Mouse (Mus musculus) heart, adult 2 months (tissue): ENCODE measurements around the gene Prmt8. TPM values are rescaled to one million over a fixed set of nuclear protein-coding genes. Genes with fewer than 3 reads are reported as not detected.

Source experiments
- DNase-seq, 2 experiments: peaks; one replicate each; pipeline ENCODE4 v3.0.0; 2021
- H3K27ac ChIP-seq: fragments of 200-600 bp; 2 replicates; pipeline ENCODE4 v1.8.1; 2022
- H3K27me3 ChIP-seq: fragments of 200-500 bp; 2 replicates; pipeline ENCODE4 v1.6.1; 2012; ENCODE audit warnings: mild to moderate bottlenecking, low read length, inconsistent platforms, mixed read lengths; ENCODE audit not compliant: control insufficient read depth, insufficient read depth
- H3K36me3 ChIP-seq: fragments of 200-500 bp; 2 replicates; pipeline ENCODE4 v1.6.1; 2012; ENCODE audit warnings: low read length, inconsistent platforms; ENCODE audit not compliant: control insufficient read depth, insufficient read depth
- H3K4me1 ChIP-seq: fragments of 200-500 bp; 2 replicates; pipeline ENCODE4 v1.6.1; 2011; ENCODE audit warnings: low read length; ENCODE audit not compliant: control insufficient read depth, insufficient read depth
- H3K4me3 ChIP-seq: fragments of 200-600 bp; 2 replicates; pipeline ENCODE4 v1.8.1; 2022
- H3K79me2 ChIP-seq: fragments of 200-500 bp; replicated peaks from 2 replicates; pipeline ENCODE4 v1.6.1; 2012; ENCODE audit warnings: mild to moderate bottlenecking, inconsistent platforms, low read length, moderate library complexity, mixed read lengths; ENCODE audit not compliant: control insufficient read depth, insufficient read depth
- H3K9ac ChIP-seq: fragments of 200-500 bp; 2 replicates; pipeline ENCODE4 v1.6.1; 2012; ENCODE audit warnings: low read depth, mild to moderate bottlenecking, control low read depth, inconsistent platforms, low read length, mixed read lengths
- CTCF ChIP-seq: fragments of 200-600 bp; IDR thresholded peaks from 2 replicates; pipeline ENCODE4 v1.8.1; 2022; ENCODE audit warnings: antibody characterized with exemption, mild to moderate bottlenecking, moderate library complexity
- EP300 ChIP-seq: fragments of 200-500 bp; IDR thresholded peaks from 2 replicates; pipeline ENCODE4 v1.6.1; 2011; ENCODE audit warnings: low read depth, low read length, control low read depth; ENCODE audit not compliant: insufficient read depth
- POLR2A ChIP-seq: fragments of 200-500 bp; IDR thresholded peaks from 2 replicates; pipeline ENCODE4 v1.6.1; 2011; ENCODE audit warnings: mild to moderate bottlenecking, low read depth, low read length, control low read depth; ENCODE audit not compliant: insufficient read depth
- WGBS: fragments of 180-500 bp; shearing (Covaris S2); methylation state at CpG from one replicate; pipeline ENCODE4 v1.1.7; 2018; 5-methylcytosine and 5-hydroxymethylcytosine counted together
- intact Hi-C: fragments of 180-260 bp; cut with DNase I; formaldehyde crosslinking; loops from one replicate; pipeline ENCODE4 v1.15.1; 2025
- polyA plus RNA-seq: library from polyadenylated mRNA; depleted of rRNA; stranded (reverse); fragments of >200 nt; gene quantifications from 2 replicates; pipeline ENCODE4 v1.2.3, GENCODE M21; 2012
- total RNA-seq, 2 experiments: library from RNA; stranded (reverse); gene quantifications; 2 replicates each; pipeline ENCODE4 v1.2.3; 2021

Prmt8 gene
- total and polyA plus RNA-seq, 3 experiments, result not detected

GRCm38 (mm10) chr6:127735130-127735981 lies 33.9 kb downstream of the Prmt8 start:
- 59% methylated on average over 13 of the region's 13 CpGs for WGBS
- no peak overlapping the region for H3K4me3 ChIP-seq
- DNase-seq, result no peak
- intact Hi-C loops, result no loop called here
- no peaks in the 10 kb centered on the region for H3K4me1 ChIP-seq
- no peaks in the 10 kb centered on the region for H3K27me3 ChIP-seq
- H3K27ac ChIP-seq, result no peak overlapping the region
- TF ChIP-seq POLR2A, result no peak
- TF ChIP-seq EP300, result no peak
- no peak for TF ChIP-seq CTCF
- H3K36me3 ChIP-seq, result no peaks in the 10 kb centered on the region
- no peak overlapping the region for H3K9ac ChIP-seq
- no peaks in the 10 kb centered on the region for H3K79me2 ChIP-seq

DNA sequence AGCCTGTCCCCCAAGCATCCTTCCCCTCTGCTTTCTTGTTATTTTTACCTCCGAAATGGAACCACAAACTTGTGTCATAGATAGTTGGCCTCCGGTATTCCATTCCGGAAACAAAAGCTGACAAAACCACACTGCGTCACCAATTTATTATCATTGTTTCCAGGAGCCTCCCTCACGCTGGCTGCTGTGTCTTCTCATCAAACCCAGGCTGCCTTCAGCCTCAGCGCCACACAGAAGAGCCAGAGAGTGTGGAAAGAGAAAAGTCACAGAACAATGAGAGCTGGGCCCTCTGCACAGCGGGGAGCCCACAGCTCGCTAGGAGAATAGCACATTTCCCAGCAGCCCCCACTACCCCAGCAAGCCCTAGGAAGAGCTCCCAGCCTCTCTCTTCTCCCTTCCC lies 46.1 kb downstream of the Prmt8 start:
- no peak overlapping the region for H3K27ac ChIP-seq
- H3K9ac ChIP-seq, result no peak overlapping the region
- H3K36me3 ChIP-seq, result no peaks in the 10 kb centered on the region
- TF ChIP-seq EP300, result no peak
- no peak for TF ChIP-seq CTCF
- TF ChIP-seq POLR2A, result no peak
- intact Hi-C loops, result no loop called here
- H3K4me3 ChIP-seq, result no peak overlapping the region
- H3K79me2 ChIP-seq, result no peaks in the 10 kb centered on the region
- H3K27me3 ChIP-seq, result no peaks in the 10 kb centered on the region
- WGBS, result 51% methylated on average over 8 of the region's 8 CpGs
- DNase-seq, result no peak
- H3K4me1 ChIP-seq, result no peaks in the 10 kb centered on the region

DNA sequence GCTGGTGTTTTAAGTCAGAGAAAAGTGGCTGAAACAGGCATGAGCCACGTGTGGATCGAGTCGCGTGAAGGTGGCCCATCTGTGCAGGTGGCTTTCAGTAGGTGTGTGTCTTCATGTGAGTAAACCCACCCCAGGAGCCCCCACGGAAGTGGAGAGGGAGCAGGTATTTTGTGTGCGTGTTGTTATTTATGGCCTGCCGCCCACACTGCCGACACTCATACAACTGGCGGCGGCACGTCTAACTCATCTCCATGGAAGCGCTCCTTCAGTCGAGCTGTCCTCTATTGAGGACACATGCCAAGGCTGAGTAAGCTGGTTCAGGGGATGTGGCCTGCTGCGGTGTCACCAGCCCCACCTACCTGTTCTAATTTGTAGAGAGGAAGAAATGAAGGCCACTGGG lies 49.4 kb downstream of the Prmt8 start:
- DNase-seq, result no peak
- TF ChIP-seq POLR2A (no peak), EP300 (no peak), CTCF (no peak)
- H3K4me3 ChIP-seq, result no peak overlapping the region
- no peaks in the 10 kb centered on the region for H3K36me3 ChIP-seq
- no peak overlapping the region for H3K27ac ChIP-seq
- no peak overlapping the region for H3K9ac ChIP-seq
- H3K27me3 ChIP-seq, result no peaks in the 10 kb centered on the region
- intact Hi-C loops, result no loop called here
- 80% methylated on average over 14 of the region's 14 CpGs for WGBS
- H3K4me1 ChIP-seq, result no peaks in the 10 kb centered on the region; the same call in 1 of the 2 replicates
- no peaks in the 10 kb centered on the region for H3K79me2 ChIP-seq

DNA sequence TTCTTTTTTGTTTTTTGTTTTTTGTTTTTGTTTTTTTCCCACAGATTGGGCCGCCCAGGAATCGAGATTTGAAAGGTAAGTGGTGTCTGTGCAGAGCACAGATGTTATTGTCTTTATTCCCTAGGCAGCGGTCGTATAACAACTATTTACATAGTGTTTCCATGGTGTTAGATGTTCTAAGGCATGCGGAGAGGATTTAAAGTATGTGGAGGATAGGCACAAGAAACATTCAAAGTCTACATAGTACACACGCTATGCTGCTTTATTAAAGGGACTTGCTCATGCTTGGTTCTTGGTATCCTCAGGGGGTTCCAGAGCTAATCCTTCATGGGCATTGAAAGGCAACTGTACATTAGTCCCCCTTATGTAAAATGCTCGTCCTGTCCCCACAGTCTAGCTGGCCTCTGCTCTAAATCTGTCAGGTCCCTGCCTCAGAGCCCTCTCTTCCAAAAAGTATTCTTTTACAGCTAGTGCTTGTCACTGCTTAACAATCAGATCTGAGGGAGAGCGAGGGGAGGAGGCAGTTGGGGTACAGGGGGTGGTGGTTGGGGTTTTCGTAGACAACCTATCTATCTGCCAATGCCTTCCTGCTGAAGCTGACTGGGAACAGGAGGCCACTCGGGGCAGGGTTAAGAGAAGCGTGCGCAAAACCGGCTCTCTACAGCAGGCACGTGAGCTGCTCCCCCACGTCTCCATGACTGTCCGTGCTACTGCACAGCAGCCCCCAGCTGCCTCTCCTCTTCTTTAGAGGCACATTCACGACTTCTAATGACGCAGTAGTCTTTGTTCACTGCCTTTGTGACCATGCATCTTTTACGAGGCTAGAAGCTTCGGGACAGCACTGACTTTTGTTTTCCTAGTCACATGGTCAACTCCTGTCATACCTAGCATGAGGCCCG lies 51.8 kb downstream of the Prmt8 start:
- WGBS, result 75% methylated on average over 21 of the region's 21 CpGs
- Histone ChIP-seq H3K79me2 (no peaks in the 10 kb centered on the region), H3K27ac (no peak overlapping the region), H3K9ac (no peak overlapping the region), H3K36me3 (no peaks in the 10 kb centered on the region), H3K4me1 (no peaks in the 10 kb centered on the region; the same call in 1 of the 2 replicates), H3K27me3 (no peaks in the 10 kb centered on the region), H3K4me3 (no peak overlapping the region)
- DNase-seq, result no peak
- intact Hi-C loops, result no loop called here
- TF ChIP-seq CTCF, result no peak
- TF ChIP-seq EP300, result no peak
- no peak for TF ChIP-seq POLR2A

DNA sequence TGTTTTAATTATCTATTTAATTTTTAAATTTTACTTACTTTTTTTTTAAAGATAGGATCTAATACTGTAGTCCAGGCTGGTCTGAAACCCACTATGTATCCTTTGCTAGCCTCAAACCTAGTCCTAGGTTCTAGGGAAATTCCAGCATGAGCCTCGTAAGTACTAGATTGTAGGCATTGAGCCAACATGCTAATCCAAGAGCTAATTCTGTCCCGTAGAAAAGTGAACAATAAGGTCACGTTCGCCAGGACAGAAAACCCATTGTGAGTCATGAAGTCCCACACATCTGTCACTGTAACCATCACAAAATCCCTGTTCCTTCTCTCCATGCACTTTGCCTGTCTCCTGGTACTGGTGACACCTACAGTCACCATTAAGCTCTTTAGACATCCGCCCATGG lies 53.8 kb downstream of the Prmt8 start:
- DNase-seq, result no peak
- intact Hi-C loops, result no loop called here
- H3K27ac ChIP-seq, result no peak overlapping the region
- no peaks in the 10 kb centered on the region for H3K79me2 ChIP-seq
- no peaks in the 10 kb centered on the region for H3K36me3 ChIP-seq
- no peaks in the 10 kb centered on the region for H3K27me3 ChIP-seq
- WGBS, result 35% methylated on average over 5 of the region's 5 CpGs
- no peak overlapping the region for H3K4me3 ChIP-seq
- no peaks in the 10 kb centered on the region; the same call in 1 of the 2 replicates for H3K4me1 ChIP-seq
- TF ChIP-seq CTCF, result no peak
- TF ChIP-seq POLR2A, result no peak
- TF ChIP-seq EP300, result no peak
- H3K9ac ChIP-seq, result no peak overlapping the region

DNA sequence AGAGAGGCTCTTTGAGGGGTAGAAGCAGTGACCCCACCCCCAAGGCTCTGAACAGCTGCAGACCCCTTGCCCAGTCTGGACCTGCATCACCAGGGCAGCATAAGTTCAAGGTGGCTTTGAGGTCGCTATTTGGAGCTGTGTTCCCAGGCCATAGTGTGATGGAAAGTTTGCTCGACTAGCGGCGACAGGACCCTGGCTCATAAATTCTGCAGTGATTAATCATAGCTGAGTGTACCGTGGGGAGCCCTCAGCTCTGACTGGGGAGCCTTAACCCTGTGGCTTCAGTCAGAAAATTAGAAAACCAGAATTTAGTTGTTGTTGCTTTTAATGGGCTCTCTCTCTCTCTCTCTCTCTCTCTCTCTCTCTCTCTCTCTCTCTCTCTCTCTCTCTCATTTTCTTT lies 54.4 kb downstream of the Prmt8 start:
- 49% methylated on average over 5 of the region's 5 CpGs for WGBS
- TF ChIP-seq EP300 (no peak), CTCF (no peak), POLR2A (no peak)
- no peak overlapping the region for H3K4me3 ChIP-seq
- H3K4me1 ChIP-seq, result no peaks in the 10 kb centered on the region; the same call in 1 of the 2 replicates
- no peaks in the 10 kb centered on the region for H3K79me2 ChIP-seq
- H3K36me3 ChIP-seq, result no peaks in the 10 kb centered on the region
- no peak overlapping the region for H3K27ac ChIP-seq
- intact Hi-C loops, result no loop called here
- no peak overlapping the region for H3K9ac ChIP-seq
- no peaks in the 10 kb centered on the region for H3K27me3 ChIP-seq
- no peak for DNase-seq
